Mouse (Mus musculus) MEL (cell line): ENCODE measurements around the gene Slc35d1.

Source experiments
- CHD2 ChIP-seq: IDR thresholded peaks from 2 replicates; pipeline ENCODE4 v1.6.1; 2011; ENCODE audit warnings: low read length, improper control_type of control experiment
- CTCF ChIP-seq, 3 experiments: IDR thresholded peaks in 2 of 3; conservative IDR thresholded peaks in 1 of 3; 2 replicates each; pipeline ENCODE4 v1.5.1; 2011 to 2012; ENCODE audit warnings: low read length in 3 of 3, low read depth in 2 of 3, mild to moderate bottlenecking in 2 of 3, improper control_type of control experiment in 1 of 3, inconsistent platforms in 1 of 3, mixed read lengths in 1 of 3, moderate library complexity in 1 of 3; ENCODE audit not compliant: control insufficient read depth in 1 of 3, insufficient read depth in 1 of 3, poor library complexity in 1 of 3, severe bottlenecking in 1 of 3
- GABPA ChIP-seq: IDR thresholded peaks from 2 replicates; pipeline ENCODE4 v1.6.1; 2012; ENCODE audit warnings: low read depth, mild to moderate bottlenecking, inconsistent platforms, low read length, improper control_type of control experiment, moderate library complexity
- HCFC1 ChIP-seq: IDR thresholded peaks from 2 replicates; pipeline ENCODE4 v1.6.1; 2012; ENCODE audit warnings: low read depth, mild to moderate bottlenecking, inconsistent platforms, low read length, improper control_type of control experiment, moderate library complexity
- MEF2A ChIP-seq: IDR thresholded peaks from 2 replicates; pipeline ENCODE4 v1.6.1; 2014; ENCODE audit warnings: low read depth, mild to moderate bottlenecking, inconsistent platforms, low read length, improper control_type of control experiment; ENCODE audit not compliant: poor library complexity, insufficient replicate concordance, severe bottlenecking; ENCODE audit errors: extremely low read depth
- POLR2A ChIP-seq, 2 experiments: IDR thresholded peaks; 2 replicates each; pipeline ENCODE4 v1.6.1; 2011 to 2012; ENCODE audit warnings: low read length in 2 of 2, mild to moderate bottlenecking in 2 of 2, control low read depth in 1 of 2, improper control_type of control experiment in 1 of 2, low read depth in 1 of 2, moderate library complexity in 1 of 2; ENCODE audit not compliant: control insufficient read depth in 1 of 2, insufficient read depth in 1 of 2, poor library complexity in 1 of 2
- SIN3A ChIP-seq: IDR thresholded peaks from 2 replicates; pipeline ENCODE4 v1.6.1; 2012; ENCODE audit warnings: low read length, improper control_type of control experiment, inconsistent platforms
- SMC3 ChIP-seq: IDR thresholded peaks from 2 replicates; pipeline ENCODE4 v1.6.1; 2011; ENCODE audit warnings: low read depth, low read length, improper control_type of control experiment
- TBP ChIP-seq: IDR thresholded peaks from 2 replicates; pipeline ENCODE4 v1.8.0; 2011; ENCODE audit warnings: low read depth, low read length, improper control_type of control experiment
- TCF12 ChIP-seq: IDR thresholded peaks from 2 replicates; pipeline ENCODE4 v1.6.1; 2014; ENCODE audit warnings: low read depth, mild to moderate bottlenecking, inconsistent platforms, low read length, improper control_type of control experiment, moderate library complexity
- UBTF ChIP-seq: IDR thresholded peaks from 2 replicates; pipeline ENCODE4 v1.6.1; 2012; ENCODE audit warnings: low read depth, mild to moderate bottlenecking, inconsistent platforms, low read length, improper control_type of control experiment, moderate library complexity, borderline replicate concordance; ENCODE audit not compliant: insufficient read depth
- USF1 ChIP-seq: IDR thresholded peaks from 2 replicates; pipeline ENCODE4 v1.6.1; 2014; ENCODE audit warnings: low read depth, mild to moderate bottlenecking, inconsistent platforms, low read length, improper control_type of control experiment, moderate library complexity

- TF ChIP-seq CTCF (IDR thresholded peaks at IDR 0.05 in 2 of 3, conservative IDR thresholded peaks at IDR 0.05 in 1 of 3; ENCODE audit: control insufficient read depth in 1 of 3, insufficient read depth in 1 of 3, low read depth in 2 of 3, low read length in 3 of 3, poor library complexity in 1 of 3, severe bottlenecking in 1 of 3) (no peak), TBP (no peak), HCFC1 (no peak), SMC3 (no peak), POLR2A (IDR thresholded peaks at IDR 0.05; ENCODE audit: control insufficient read depth in 1 of 2, insufficient read depth in 1 of 2, low read depth in 1 of 2, low read length in 2 of 2, poor library complexity in 1 of 2) (no peak), UBTF (no peak), GABPA (no peak), MEF2A (no peak), USF1 (no peak), SIN3A (no peak), TCF12 (no peak), CHD2 (no peak)
Measured at GRCm38 (mm10) chr4:103178635-103179318, 36.2 kb downstream of the Slc35d1 start.
